Mouse (Mus musculus) neural tube, embryonic 11.5 days (tissue): Measurements from ENCODE around the gene Ffar1. TPM values are rescaled to one million over a fixed set of nuclear protein-coding genes. Genes with fewer than 3 reads are reported as not detected.

Experiments used
- ATAC-seq: fragments of 200-750 bp; cut with Nextera tagmentation; 2 replicates; pipeline ENCODE4 v1.8.0; 2017; ENCODE audit warnings: moderate number of reproducible peaks, mild to moderate bottlenecking, moderate TSS enrichment, moderate library complexity; ENCODE audit not compliant: insufficient read depth, low FRiP score, low TSS enrichment
- DNase-seq: peaks from one replicate; pipeline ENCODE4 v3.0.0-alpha.2; 2015; ENCODE audit warnings: low spot score
- H3K27ac ChIP-seq: fragments of 300-500 bp; sonication (generic); 2 replicates; pipeline ENCODE4 v1.5.1; 2014; ENCODE audit warnings: low read depth, mild to moderate bottlenecking, low read length
- H3K27me3 ChIP-seq: fragments of 300-500 bp; sonication (generic); 2 replicates; pipeline ENCODE4 v1.6.1; 2014; ENCODE audit warnings: mild to moderate bottlenecking, low read length, mixed read lengths; ENCODE audit not compliant: control insufficient read depth, insufficient read depth
- H3K36me3 ChIP-seq: fragments of 300-500 bp; sonication (generic); 2 replicates; pipeline ENCODE4 v1.6.1; 2014; ENCODE audit warnings: mild to moderate bottlenecking, low read length, moderate library complexity, mixed read lengths; ENCODE audit not compliant: control insufficient read depth, insufficient read depth
- H3K4me1 ChIP-seq: fragments of 300-500 bp; sonication (generic); 2 replicates; pipeline ENCODE4 v1.6.1; 2014; ENCODE audit warnings: low read length, mixed read lengths; ENCODE audit not compliant: control insufficient read depth, insufficient read depth
- H3K4me2 ChIP-seq: fragments of 300-500 bp; sonication (generic); 2 replicates; pipeline ENCODE4 v1.6.1; 2014; ENCODE audit warnings: low read depth, mild to moderate bottlenecking, moderate library complexity
- H3K4me3 ChIP-seq: fragments of 300-500 bp; sonication (generic); 2 replicates; pipeline ENCODE4 v1.5.1; 2014; ENCODE audit warnings: low read depth, low read length
- H3K9ac ChIP-seq: fragments of 300-500 bp; sonication (generic); 2 replicates; pipeline ENCODE4 v1.6.1; 2014; ENCODE audit warnings: mild to moderate bottlenecking, low read length
- H3K9me3 ChIP-seq: fragments of 300-500 bp; sonication (generic); 2 replicates; pipeline ENCODE4 v1.6.1; 2016; ENCODE audit warnings: low read length; ENCODE audit not compliant: control insufficient read depth
- WGBS: fragments of 180-500 bp; shearing (Covaris S2); extraction: QIAGEN DNeasy Blood & Tissue Kit; methylation state at CpG from one replicate; pipeline ENCODE4 v1.1.7; 2014; 5-methylcytosine and 5-hydroxymethylcytosine counted together
- polyA plus RNA-seq: library from polyadenylated mRNA; unstranded; fragments of >200 nt; fragmentation: Nextera tagmentation; extraction: Ambion mirVana; gene quantifications from 2 replicates; pipeline ENCODE4 v1.2.1, GENCODE M21; 2014

Ffar1 gene
- polyA plus RNA-seq, 1 experiment from 2014 or later: not detected

DNA sequence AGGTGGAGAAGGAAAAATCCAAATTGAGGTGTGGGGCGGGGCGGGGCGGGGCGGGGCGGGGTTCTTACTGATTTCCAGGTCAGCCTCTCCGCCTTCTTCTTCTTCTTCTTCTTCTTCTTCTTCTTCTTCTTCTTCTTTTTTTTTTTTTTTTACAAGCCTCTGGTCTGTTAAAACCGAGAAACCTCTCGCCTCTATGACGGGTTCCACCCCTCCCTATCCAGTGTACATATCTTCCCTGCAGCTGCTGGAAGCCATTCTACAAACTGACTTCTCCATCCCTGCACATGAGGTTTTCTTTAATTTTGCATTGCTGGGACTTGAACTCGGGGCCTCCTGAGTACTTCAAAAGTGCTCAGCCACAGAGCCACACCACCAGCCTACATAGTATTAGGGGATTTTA, 34.7 kb downstream of the Ffar1 start:
- Histone ChIP-seq H3K4me1 (no peaks in the 10 kb centered on the region), H3K9ac (no peak overlapping the region), H3K4me3 (no peak overlapping the region), H3K4me2 (no peak overlapping the region), H3K27me3 (no peaks in the 10 kb centered on the region), H3K27ac (no peak overlapping the region), H3K9me3 (no peaks in the 10 kb centered on the region), H3K36me3 (no peaks in the 10 kb centered on the region)
- 85% methylated on average over 10 of the region's 10 CpGs for WGBS
- DNase-seq (no peak), ATAC-seq (no peak)

DNA sequence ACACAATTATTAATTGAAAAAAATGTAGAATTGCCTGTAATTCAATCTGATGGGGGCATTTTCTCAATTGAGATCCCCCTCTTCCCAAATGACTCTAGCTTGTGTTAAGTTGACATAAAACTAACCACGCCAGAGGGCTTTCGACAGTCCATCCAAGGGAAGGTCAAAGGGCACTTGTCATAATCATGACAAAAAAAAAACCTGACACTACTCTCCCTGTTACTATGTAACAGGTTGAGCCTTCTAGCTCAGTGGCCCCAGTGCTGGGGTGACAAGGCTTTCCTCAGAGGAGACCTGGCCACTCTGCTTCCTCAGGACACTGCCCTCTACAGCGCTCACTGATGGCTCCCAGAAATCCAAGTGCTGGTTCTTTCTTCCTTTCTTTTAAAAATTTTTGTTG, 37.1 kb downstream of the Ffar1 start:
- WGBS: 97% methylated on average over 3 of the region's 3 CpGs
- no peak for DNase-seq
- Histone ChIP-seq H3K4me1 (no peaks in the 10 kb centered on the region), H3K27ac (no peak overlapping the region), H3K36me3 (no peaks in the 10 kb centered on the region), H3K4me3 (no peak overlapping the region), H3K27me3 (no peaks in the 10 kb centered on the region), H3K9me3 (no peaks in the 10 kb centered on the region), H3K4me2 (no peak overlapping the region), H3K9ac (no peak overlapping the region)
- no peak for ATAC-seq

DNA sequence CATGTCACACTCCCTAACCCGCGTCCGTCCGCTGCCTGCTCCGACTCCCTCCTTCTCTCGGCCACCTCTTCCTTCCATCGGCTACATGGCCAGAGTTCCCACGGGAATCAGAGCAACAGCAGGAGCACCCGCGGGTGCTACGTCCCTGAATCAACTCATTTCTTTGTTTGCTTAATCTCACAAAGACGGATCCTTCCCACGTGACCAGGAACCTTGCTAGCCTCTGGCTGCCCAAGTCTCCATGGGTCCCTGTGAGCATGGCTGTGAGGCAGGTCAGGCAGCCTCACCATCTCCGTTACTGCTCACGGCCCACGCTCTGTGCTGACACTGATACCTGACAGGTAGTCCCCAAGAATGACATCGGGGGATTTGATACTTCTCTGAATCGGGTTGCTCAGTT, 37.7 kb downstream of the Ffar1 start, which contains the start of gene Ffar2:
TSS of gene Ffar2 (minus strand) at position 101 of the 400 bp plus-strand sequence.
- Histone ChIP-seq H3K27me3 (no peaks in the 10 kb centered on the region), H3K9ac (no peak within 1 kb of the TSS), H3K36me3 (no peaks in the 10 kb centered on the region), H3K4me3 (no peak within 1 kb of the TSS), H3K4me1 (no peaks in the 10 kb centered on the region), H3K27ac (no peak within 1 kb of the TSS), H3K9me3 (no peaks in the 10 kb centered on the region), H3K4me2 (no peak within 1 kb of the TSS)
- DNase-seq: no peak
- 91% methylated on average over 18 of the region's 18 CpGs for WGBS
- no peak for ATAC-seq

DNA sequence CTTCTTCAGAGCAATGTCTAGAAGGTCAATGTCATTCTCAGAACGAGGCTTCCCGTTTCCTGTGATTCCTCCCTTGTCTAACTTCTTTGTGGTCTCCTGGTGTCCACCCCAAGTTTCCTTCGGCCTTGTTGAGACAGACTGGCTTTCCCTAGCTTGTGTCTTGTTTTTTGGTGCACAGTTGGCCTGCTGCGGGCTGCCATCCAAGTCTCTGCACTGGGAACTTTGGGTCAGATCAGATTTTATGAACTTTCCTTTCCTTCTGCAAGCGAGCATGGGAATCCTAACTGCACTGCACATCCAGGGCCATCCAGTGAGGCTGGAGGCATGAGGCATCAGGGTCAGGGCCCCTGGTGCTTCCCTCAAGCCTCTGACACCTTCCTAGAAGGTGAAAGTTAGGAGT, 39.8 kb downstream of the Ffar1 start:
- WGBS: 76% methylated on average over 5 of the region's 5 CpGs
- no peaks in the 10 kb centered on the region for H3K4me1 ChIP-seq

DNA sequence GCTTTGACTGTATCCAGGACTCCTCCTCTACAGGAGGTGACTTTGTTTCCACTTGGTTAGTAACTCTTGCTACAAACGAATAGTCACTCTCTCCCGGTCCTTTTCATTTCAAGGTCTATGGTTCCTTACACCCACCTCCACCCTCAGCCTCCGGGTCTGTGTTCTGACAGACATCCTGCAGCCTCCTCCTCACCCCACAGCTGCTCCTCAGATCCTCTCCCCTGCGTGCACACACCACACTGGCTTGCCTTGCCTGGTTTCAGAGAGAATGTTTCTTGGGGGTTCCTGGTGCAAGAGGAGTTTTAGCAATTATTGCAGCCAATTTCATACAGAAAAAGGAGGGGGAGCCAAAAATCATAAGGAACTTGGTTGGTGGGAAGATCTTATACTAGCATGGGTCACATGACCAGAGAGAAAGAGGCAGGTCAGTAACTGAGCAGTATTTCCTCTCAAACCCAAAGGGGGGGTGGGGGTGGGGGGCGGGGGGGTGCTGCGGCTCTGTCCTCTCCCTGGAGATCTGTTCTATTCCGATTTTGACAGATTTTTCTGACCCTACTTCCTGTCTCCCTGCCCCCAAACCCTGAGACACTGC, 40.4 kb downstream of the Ffar1 start:
- H3K9ac ChIP-seq: no peak overlapping the region
- no peak overlapping the region for H3K27ac ChIP-seq
- no peaks in the 10 kb centered on the region for H3K4me1 ChIP-seq
- no peak overlapping the region for H3K4me2 ChIP-seq
- H3K9me3 ChIP-seq: no peaks in the 10 kb centered on the region
- no peaks in the 10 kb centered on the region for H3K27me3 ChIP-seq
- ATAC-seq: no peak
- no peaks in the 10 kb centered on the region for H3K36me3 ChIP-seq
- H3K4me3 ChIP-seq: no peak overlapping the region
- 71% methylated on average over 7 of the region's 7 CpGs for WGBS
- no peak for DNase-seq

More for the DNA sequence above, 39.8 kb downstream of the Ffar1 start:
- Histone ChIP-seq H3K4me2 (no peak overlapping the region), H3K4me3 (no peak overlapping the region), H3K9me3 (no peaks in the 10 kb centered on the region), H3K27me3 (no peaks in the 10 kb centered on the region), H3K9ac (no peak overlapping the region), H3K27ac (no peak overlapping the region), H3K36me3 (no peaks in the 10 kb centered on the region)
- DNase-seq: no peak
- no peak for ATAC-seq

DNA sequence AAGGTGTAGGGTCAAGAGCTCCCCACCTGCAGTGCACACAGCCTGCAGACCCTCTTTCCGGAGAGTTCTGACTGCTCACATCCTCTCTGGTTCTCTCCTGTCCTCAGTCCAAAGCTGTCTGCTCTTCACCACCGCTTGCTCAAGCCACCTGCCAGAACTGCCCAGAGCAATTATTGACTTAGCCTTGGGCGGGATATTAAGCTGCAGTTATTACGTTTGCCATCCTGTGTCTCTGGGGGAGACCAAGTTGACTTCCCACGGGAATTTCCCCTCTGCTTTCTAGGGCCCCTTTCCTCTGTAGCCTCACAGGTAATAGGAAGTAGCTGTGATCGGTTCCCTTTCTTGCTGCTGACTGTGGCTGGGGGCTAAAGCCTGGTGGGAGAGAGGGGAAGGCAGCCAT, 41.2 kb downstream of the Ffar1 start:
- Histone ChIP-seq H3K4me1 (no peaks in the 10 kb centered on the region), H3K27me3 (no peaks in the 10 kb centered on the region), H3K27ac (no peak overlapping the region), H3K9ac (no peak overlapping the region), H3K9me3 (no peaks in the 10 kb centered on the region), H3K4me2 (no peak overlapping the region), H3K4me3 (no peak overlapping the region), H3K36me3 (no peaks in the 10 kb centered on the region)
- WGBS: 73% methylated on average over 6 of the region's 6 CpGs
- DNase-seq (no peak), ATAC-seq (no peak)

DNA sequence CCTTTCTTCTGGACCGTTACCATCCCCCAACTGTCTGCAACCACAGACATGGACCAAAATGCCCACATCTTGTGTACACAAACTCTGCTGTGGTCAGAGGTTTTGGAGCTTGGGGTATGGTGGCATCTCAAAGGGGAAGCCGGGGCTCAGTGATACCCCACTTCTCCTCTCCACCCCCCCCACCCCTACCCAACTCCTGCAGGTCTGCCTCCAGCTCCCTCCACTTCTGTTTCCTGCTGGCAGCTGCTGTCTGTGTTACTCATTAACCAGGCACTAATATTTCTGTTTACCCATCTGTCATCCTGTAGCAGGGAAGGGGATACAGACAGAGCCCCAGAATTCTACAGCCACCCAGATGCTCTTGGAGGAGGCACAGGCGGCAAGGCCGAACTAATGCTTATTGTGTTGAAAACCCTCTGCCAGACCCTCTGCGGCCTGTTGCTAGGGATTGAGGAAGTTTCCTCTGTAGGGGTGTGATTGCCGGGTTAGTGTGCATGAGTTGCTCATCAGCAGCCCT, 49.0 kb downstream of the Ffar1 start:
- ATAC-seq (no peak), DNase-seq (no peak)
- WGBS: 51% methylated on average over 6 of the region's 6 CpGs
- no peak overlapping the region for H3K27ac ChIP-seq
- H3K4me1 ChIP-seq: no peaks in the 10 kb centered on the region
- H3K9ac ChIP-seq: no peak overlapping the region
- H3K4me2 ChIP-seq: no peak overlapping the region
- no peaks in the 10 kb centered on the region for H3K27me3 ChIP-seq
- no peaks in the 10 kb centered on the region for H3K36me3 ChIP-seq
- H3K4me3 ChIP-seq: no peak overlapping the region
- H3K9me3 ChIP-seq: no peaks in the 10 kb centered on the region

DNA sequence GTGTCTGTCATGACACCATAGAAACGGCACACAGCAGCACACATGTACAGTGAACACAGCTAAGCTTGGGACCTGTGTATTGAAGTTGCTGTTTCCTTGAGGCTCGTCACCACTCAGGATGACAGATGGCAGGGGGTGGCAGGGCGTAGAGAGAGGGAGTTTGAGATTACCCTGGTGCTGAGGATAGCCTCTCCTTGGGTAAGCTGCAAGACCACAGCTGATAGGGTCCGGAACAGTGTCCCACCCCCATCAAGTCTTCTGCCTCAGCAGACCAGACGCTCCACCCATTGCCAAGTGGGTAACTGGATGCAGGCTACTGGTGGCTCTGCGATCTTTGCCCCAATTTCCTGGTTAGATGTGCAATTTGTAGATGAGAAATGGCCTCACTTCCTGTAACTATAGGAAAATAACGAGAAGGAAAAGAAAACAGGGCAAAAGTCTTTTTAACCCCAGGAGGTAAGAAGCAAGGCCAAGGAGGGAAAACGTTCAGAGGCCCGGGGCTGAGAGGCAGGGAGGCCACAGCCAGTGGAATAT, 49.5 kb downstream of the Ffar1 start:
- no peaks in the 10 kb centered on the region for H3K36me3 ChIP-seq
- DNase-seq (no peak), ATAC-seq (no peak)
- 55% methylated on average over 9 of the region's 9 CpGs for WGBS
- no peak overlapping the region for H3K4me3 ChIP-seq
- no peaks in the 10 kb centered on the region for H3K4me1 ChIP-seq
- H3K9me3 ChIP-seq: no peaks in the 10 kb centered on the region
- H3K27ac ChIP-seq: no peak overlapping the region
- no peak overlapping the region for H3K9ac ChIP-seq
- no peak overlapping the region for H3K4me2 ChIP-seq
- no peaks in the 10 kb centered on the region for H3K27me3 ChIP-seq

DNA sequence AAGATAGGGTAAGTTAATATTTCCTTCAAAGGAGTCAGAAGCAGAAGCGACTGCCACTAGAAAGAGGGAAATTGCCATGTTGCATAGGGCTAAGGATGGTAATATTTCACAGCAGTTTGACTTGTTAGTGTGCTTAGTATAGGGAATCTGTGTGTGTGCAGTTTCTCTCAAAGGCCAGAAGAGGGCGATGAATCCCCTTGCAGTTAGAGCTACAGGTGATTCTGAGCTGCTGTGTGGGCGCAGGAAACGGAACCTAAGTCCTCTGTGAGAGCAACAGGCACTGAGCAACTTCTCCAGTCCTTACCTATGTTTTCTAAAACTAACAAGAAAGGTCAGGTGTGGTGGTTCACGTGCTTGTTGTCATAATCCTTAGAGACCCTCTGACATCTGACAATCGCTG, 51.0 kb downstream of the Ffar1 start:
- Histone ChIP-seq H3K4me1 (no peaks in the 10 kb centered on the region), H3K36me3 (no peaks in the 10 kb centered on the region), H3K4me3 (no peak overlapping the region), H3K4me2 (no peak overlapping the region), H3K9ac (no peak overlapping the region), H3K9me3 (no peaks in the 10 kb centered on the region), H3K27ac (no peak overlapping the region), H3K27me3 (no peaks in the 10 kb centered on the region)
- ATAC-seq (no peak), DNase-seq (no peak)
- WGBS: 60% methylated on average over 6 of the region's 6 CpGs
